ENCODE assay signal across 8 mouse cellular contexts in the genomic region with DNA sequence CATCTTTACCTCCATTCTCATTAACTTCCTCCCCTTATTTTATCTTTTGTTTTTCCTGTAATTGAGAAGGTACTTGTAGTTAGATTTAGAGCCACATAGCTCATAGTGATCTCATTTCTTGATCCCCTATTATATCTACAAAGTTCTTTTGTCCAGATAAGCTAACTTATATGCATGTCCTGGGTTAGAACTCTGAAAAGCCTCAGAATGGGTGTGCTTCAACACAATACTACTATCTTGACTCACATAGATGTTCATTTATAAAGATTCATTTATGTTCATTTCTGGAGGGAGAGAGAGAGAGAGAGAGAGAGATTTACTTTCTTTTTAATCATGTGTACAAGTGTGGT. TPM values are rescaled to one million over a fixed set of nuclear protein-coding genes. Genes with fewer than 3 reads are reported as not detected.
DNase-seq lines count a peak whose midpoint lies in the region; ATAC-seq lines count a peak whose summit lies in the region.

No protein-coding gene starts in this region.

- H3K9me3 ChIP-seq in heart, embryonic 16.5 days (replicated peaks; ENCODE audit: control insufficient read depth, low read length), result no peaks in the 10 kb centered on the region
- H3K9me3 ChIP-seq in embryonic facial prominence, embryonic 10.5 days, result no peaks in the 10 kb centered on the region
- H3K9me3 ChIP-seq in hindbrain, embryonic 16.5 days (ENCODE audit: control insufficient read depth, low read length), result no peaks in the 10 kb centered on the region
- no peaks in the 10 kb centered on the region for H3K9me3 ChIP-seq in midbrain, embryonic 14.5 days (ENCODE audit: control insufficient read depth, low read length)

- no peaks in the 10 kb centered on the region for H3K27me3 ChIP-seq in heart, embryonic 16.5 days (ENCODE audit: control insufficient read depth, insufficient read depth, low read length)
- H3K27me3 ChIP-seq in embryonic facial prominence, embryonic 10.5 days (replicated peaks; ENCODE audit: low read depth, poor library complexity, severe bottlenecking), result no peaks in the 10 kb centered on the region
- H3K27me3 ChIP-seq in hindbrain, embryonic 16.5 days (replicated peaks; ENCODE audit: control insufficient read depth, insufficient read depth, low read length), result no peaks in the 10 kb centered on the region
- no peaks in the 10 kb centered on the region for H3K27me3 ChIP-seq in midbrain, embryonic 14.5 days (ENCODE audit: control insufficient read depth, insufficient read depth, low read length)

- DNase-seq in heart, postnatal 4 days, result no peak
- DNase-seq in embryonic facial prominence, embryonic 10.5 days (ENCODE audit: low spot score), result no peak
- no peak for DNase-seq in midbrain, embryonic 14.5 days
- DNase-seq in B cell, adult 2 months, result no peak
- no peak for DNase-seq in retina, embryonic 14.5 days (ENCODE audit: low spot score)
- no peak for DNase-seq in cerebellum, postnatal 25 days

- peak overlapping the region; percentile 70 for H3K4me3 ChIP-seq in heart, embryonic 16.5 days (ENCODE audit: low read length)
- H3K4me3 ChIP-seq in embryonic facial prominence, embryonic 10.5 days, result peak overlapping the region; percentile 59
- peak overlapping the region; percentile 55 for H3K4me3 ChIP-seq in hindbrain, embryonic 16.5 days (ENCODE audit: low read length)
- peak overlapping the region; percentile 47 for H3K4me3 ChIP-seq in midbrain, embryonic 14.5 days (replicated peaks; ENCODE audit: low read depth, low read length)

- H3K27ac ChIP-seq in heart, embryonic 16.5 days (ENCODE audit: low read length), result no peak overlapping the region
- H3K27ac ChIP-seq in embryonic facial prominence, embryonic 10.5 days (replicated peaks), result no peak overlapping the region
- no peak overlapping the region for H3K27ac ChIP-seq in hindbrain, embryonic 16.5 days (ENCODE audit: low read depth, low read length)
- H3K27ac ChIP-seq in midbrain, embryonic 14.5 days (replicated peaks; ENCODE audit: low read depth, low read length), result no peak overlapping the region

- no peaks in the 10 kb centered on the region for H3K4me1 ChIP-seq in heart, embryonic 16.5 days (ENCODE audit: control insufficient read depth, insufficient read depth, low read length)
- H3K4me1 ChIP-seq in embryonic facial prominence, embryonic 10.5 days, result no peaks in the 10 kb centered on the region
- H3K4me1 ChIP-seq in hindbrain, embryonic 16.5 days (ENCODE audit: control insufficient read depth, insufficient read depth, low read depth, low read length), result no peaks in the 10 kb centered on the region; the same call in 1 of the 2 replicates
- H3K4me1 ChIP-seq in midbrain, embryonic 14.5 days (ENCODE audit: control insufficient read depth, insufficient read depth, low read length), result no peaks in the 10 kb centered on the region

- no peaks in the 10 kb centered on the region for H3K36me3 ChIP-seq in heart, embryonic 16.5 days (ENCODE audit: control insufficient read depth, insufficient read depth)
- no peaks in the 10 kb centered on the region for H3K36me3 ChIP-seq in embryonic facial prominence, embryonic 10.5 days (replicated peaks)
- no peaks in the 10 kb centered on the region for H3K36me3 ChIP-seq in hindbrain, embryonic 16.5 days (ENCODE audit: control insufficient read depth, insufficient read depth, low read length)
- no peaks in the 10 kb centered on the region for H3K36me3 ChIP-seq in midbrain, embryonic 14.5 days (ENCODE audit: control insufficient read depth, insufficient read depth, low read length)

- peak overlapping the region; percentile 91 for H3K4me2 ChIP-seq in heart, embryonic 16.5 days (ENCODE audit: low read depth, low read length)
- peak overlapping the region; percentile 81 for H3K4me2 ChIP-seq in hindbrain, embryonic 16.5 days (ENCODE audit: low read length)
- H3K4me2 ChIP-seq in midbrain, embryonic 14.5 days (ENCODE audit: low read length), result peak overlapping the region; percentile 72

- no peak for ATAC-seq in heart, embryonic 16.5 days (replicated peaks; ENCODE audit: extremely low read depth, insufficient read depth, low FRiP score)
- peak; percentile 24; the same call in 1 of the 2 replicates for ATAC-seq in hindbrain, embryonic 16.5 days
- no peak for ATAC-seq in midbrain, embryonic 14.5 days (ENCODE audit: low FRiP score, low TSS enrichment)

- H3K9ac ChIP-seq in heart, embryonic 16.5 days (ENCODE audit: low read length), result no peak overlapping the region
- H3K9ac ChIP-seq in hindbrain, embryonic 16.5 days (ENCODE audit: low read depth, low read length), result peak overlapping the region; percentile 75
- peak overlapping the region; percentile 61; the same call in 1 of the 2 replicates for H3K9ac ChIP-seq in midbrain, embryonic 14.5 days (replicated peaks; ENCODE audit: low read length)

RNA-seq across cellular contexts. Expression of gene Dtx4, which starts 17.3 kb away (rescaled TPM):
- 2.6 and 3.2 TPM in 2 replicates for polyA plus RNA-seq in heart, embryonic 16.5 days (2015; fragmentation: Nextera tagmentation; extraction: Ambion mirVana)
- 1 to 10 TPM; 7.7 to 8.9 TPM for total RNA-seq in heart, postnatal 4 days (2021)
- 12.1 and 19.8 TPM in 2 replicates for polyA plus RNA-seq in embryonic facial prominence, embryonic 10.5 days (2016; fragmentation: Nextera tagmentation; extraction: Ambion mirVana)
- 32.7 and 39.2 TPM in 2 replicates for polyA plus RNA-seq in hindbrain, embryonic 16.5 days (2015; fragmentation: Nextera tagmentation; extraction: Ambion mirVana)
- polyA plus RNA-seq in midbrain, embryonic 14.5 days (2014; fragmentation: Nextera tagmentation; extraction: Ambion mirVana), result 35.7 and 46.0 TPM in 2 replicates

RNA-seq across cellular contexts. Expression of gene Fam111a, which starts 27.0 kb away (rescaled TPM):
- 15.2 and 20.5 TPM in 2 replicates for polyA plus RNA-seq in heart, embryonic 16.5 days (2015; fragmentation: Nextera tagmentation; extraction: Ambion mirVana)
- 10 to 100 TPM; 23.1 to 23.8 TPM for total RNA-seq in heart, postnatal 4 days (2021)
- 19.3 and 21.4 TPM in 2 replicates for polyA plus RNA-seq in embryonic facial prominence, embryonic 10.5 days (2016; fragmentation: Nextera tagmentation; extraction: Ambion mirVana)
- 6.2 and 6.9 TPM in 2 replicates for polyA plus RNA-seq in hindbrain, embryonic 16.5 days (2015; fragmentation: Nextera tagmentation; extraction: Ambion mirVana)
- polyA plus RNA-seq in midbrain, embryonic 14.5 days (2014; fragmentation: Nextera tagmentation; extraction: Ambion mirVana), result 4.5 and 8.3 TPM in 2 replicates

RNA-seq across cellular contexts. Expression of gene Mpeg1, which starts 57.9 kb away (rescaled TPM):
- 0.37 and 0.41 TPM in 2 replicates for polyA plus RNA-seq in heart, embryonic 16.5 days (2015; fragmentation: Nextera tagmentation; extraction: Ambion mirVana)
- total RNA-seq in heart, postnatal 4 days (2021), result 1 to 10 TPM; 4.5 to 5.7 TPM
- polyA plus RNA-seq in embryonic facial prominence, embryonic 10.5 days (2016; fragmentation: Nextera tagmentation; extraction: Ambion mirVana), result 0.08 and 0.17 TPM in 2 replicates
- 0.66 and 0.77 TPM in 2 replicates for polyA plus RNA-seq in hindbrain, embryonic 16.5 days (2015; fragmentation: Nextera tagmentation; extraction: Ambion mirVana)
- 1.00 and 1.1 TPM in 2 replicates for polyA plus RNA-seq in midbrain, embryonic 14.5 days (2014; fragmentation: Nextera tagmentation; extraction: Ambion mirVana)
